Mouse (Mus musculus) embryonic facial prominence, embryonic 10.5 days (tissue): Measurements from ENCODE around the gene Adprm. TPM values are rescaled to one million over a fixed set of nuclear protein-coding genes. Genes with fewer than 3 reads are reported as not detected.
"Not testable (repeated sequence)": the region's sequence is repeated elsewhere in the genome, so short reads cannot be mapped to it uniquely, and the experiment has no call there.

Experiments
- DNase-seq: peaks from one replicate; pipeline ENCODE4 v3.0.0-alpha.2; 2017; ENCODE audit warnings: low spot score
- H3K27ac ChIP-seq: fragments of 300-500 bp; sonication (generic); replicated peaks from 2 replicates; pipeline ENCODE4 v1.5.1; 2016; ENCODE audit warnings: mild to moderate bottlenecking
- H3K27me3 ChIP-seq: fragments of 300-500 bp; sonication (generic); replicated peaks from 2 replicates; pipeline ENCODE4 v1.6.1; 2016; ENCODE audit warnings: low read depth, mild to moderate bottlenecking; ENCODE audit not compliant: poor library complexity, severe bottlenecking
- H3K36me3 ChIP-seq: fragments of 300-500 bp; sonication (generic); replicated peaks from 2 replicates; pipeline ENCODE4 v1.6.1; 2016; ENCODE audit warnings: mild to moderate bottlenecking, moderate library complexity
- H3K4me1 ChIP-seq: fragments of 300-500 bp; sonication (generic); 2 replicates; pipeline ENCODE4 v1.6.1; 2016
- H3K4me3 ChIP-seq: fragments of 300-500 bp; sonication (generic); 2 replicates; pipeline ENCODE4 v1.5.1; 2016; ENCODE audit warnings: mild to moderate bottlenecking, moderate library complexity
- H3K9me3 ChIP-seq: fragments of 300-500 bp; sonication (generic); 2 replicates; pipeline ENCODE4 v1.6.1; 2016; ENCODE audit warnings: mild to moderate bottlenecking
- WGBS: fragments of 180-500 bp; shearing (Covaris S2); methylation state at CpG from one replicate; pipeline ENCODE4 v1.1.7; 2016; 5-methylcytosine and 5-hydroxymethylcytosine counted together
- polyA plus RNA-seq: library from polyadenylated mRNA; unstranded; fragments of >200 nt; fragmentation: Nextera tagmentation; extraction: Ambion mirVana; gene quantifications from 2 replicates; pipeline ENCODE4 v1.2.1, GENCODE M21; 2016

The Adprm gene
- polyA plus RNA-seq, 1 experiment from 2014 or later: 30.4 TPM

DNA sequence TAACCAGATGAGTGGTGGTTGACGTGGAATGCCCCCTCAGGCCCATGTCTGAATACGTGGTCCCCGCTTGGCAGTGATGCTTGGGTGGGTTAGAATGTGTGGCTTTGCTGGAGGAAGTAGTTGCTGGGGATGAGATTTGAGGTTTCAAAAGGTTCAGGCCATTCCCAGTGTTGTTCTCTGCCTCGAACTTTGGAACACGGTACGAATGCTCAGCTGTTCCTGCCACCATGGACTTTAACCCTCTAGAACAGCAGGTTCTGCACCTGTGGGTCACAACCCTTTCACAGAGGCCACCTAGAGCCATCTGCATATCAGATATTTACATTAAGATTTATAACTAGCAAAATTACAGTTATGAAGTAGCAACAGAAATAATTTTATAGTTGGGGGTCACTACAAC is 16.2 kb downstream of the Adprm start:
- H3K9me3 ChIP-seq: no peaks in the 10 kb centered on the region
- H3K27me3 ChIP-seq: no peaks in the 10 kb centered on the region
- H3K4me3 ChIP-seq: no peak overlapping the region
- 91% methylated on average over 6 of the region's 6 CpGs for WGBS
- DNase-seq: no peak
- no peaks in the 10 kb centered on the region for H3K4me1 ChIP-seq
- H3K36me3 ChIP-seq: peaks cover 46% of the 10 kb centered on the region
- H3K27ac ChIP-seq: no peak overlapping the region

DNA sequence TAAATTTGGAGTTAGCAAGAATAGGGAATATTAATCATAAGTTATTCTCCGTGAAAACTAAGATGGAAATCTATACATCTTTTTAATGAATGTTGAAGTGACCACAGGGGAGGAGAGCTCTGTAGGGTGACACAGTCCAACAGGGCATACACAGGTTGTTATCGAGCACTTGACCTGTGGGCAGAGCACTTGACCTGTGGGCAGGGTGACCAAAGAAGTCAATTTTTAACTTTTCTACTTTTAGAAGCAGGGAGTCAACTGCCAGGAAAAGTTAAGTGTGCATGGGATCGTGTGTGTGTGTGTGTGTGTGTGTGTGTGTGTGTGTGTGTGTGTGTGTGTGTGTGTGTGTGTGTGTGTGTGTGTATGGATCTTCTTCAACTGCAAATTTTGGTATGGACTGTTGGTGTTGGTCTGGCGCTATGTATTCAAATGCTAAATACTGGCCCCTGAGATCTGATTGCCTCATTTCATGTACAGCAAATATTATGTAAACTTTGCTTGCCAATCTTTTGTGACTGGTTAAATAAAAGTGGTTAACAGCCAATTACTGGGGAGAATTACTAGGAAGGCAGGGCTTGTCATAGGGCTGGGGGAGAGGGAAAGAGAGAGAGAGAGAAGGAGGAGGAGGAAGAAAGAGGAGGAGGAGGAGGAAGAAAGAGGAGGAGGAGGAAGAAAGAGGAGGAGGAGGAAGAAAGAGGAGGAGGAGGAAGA is 17.5 kb downstream of the Adprm start:
- H3K27ac ChIP-seq: no peak overlapping the region
- no peak overlapping the region for H3K4me3 ChIP-seq
- H3K4me1 ChIP-seq: no peaks in the 10 kb centered on the region
- peaks cover 33% of the 10 kb centered on the region for H3K36me3 ChIP-seq
- no peaks in the 10 kb centered on the region for H3K9me3 ChIP-seq
- no peaks in the 10 kb centered on the region for H3K27me3 ChIP-seq
- DNase-seq: no peak
- 82% methylated on average over 4 of the region's 4 CpGs for WGBS

DNA sequence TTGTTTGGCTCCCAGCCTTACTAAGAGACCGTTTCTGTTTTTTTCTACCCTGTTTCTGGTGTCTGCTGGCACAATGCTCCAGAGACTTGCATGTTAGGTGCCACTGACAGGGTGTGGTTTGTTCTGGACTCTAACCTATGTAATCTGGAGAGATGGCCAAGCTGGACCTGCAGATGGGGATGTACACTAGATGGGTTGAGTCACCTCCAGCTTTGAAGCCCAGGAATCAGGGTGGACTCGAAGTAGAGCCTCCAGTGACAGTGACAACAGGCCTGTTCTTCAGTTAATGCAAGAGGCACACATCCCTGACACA is 20.8 kb downstream of the Adprm start:
- DNase-seq: no peak
- Histone ChIP-seq H3K4me1 (no peaks in the 10 kb centered on the region), H3K4me3 (no peak overlapping the region), H3K27ac (no peak overlapping the region), H3K36me3 (0 out of 2 replicates have a peak, but pooled peaks cover under 1% of the 10 kb centered on the region), H3K27me3 (no peaks in the 10 kb centered on the region), H3K9me3 (no peaks in the 10 kb centered on the region)
- WGBS: 74% methylated on average over 2 of the region's 2 CpGs

DNA sequence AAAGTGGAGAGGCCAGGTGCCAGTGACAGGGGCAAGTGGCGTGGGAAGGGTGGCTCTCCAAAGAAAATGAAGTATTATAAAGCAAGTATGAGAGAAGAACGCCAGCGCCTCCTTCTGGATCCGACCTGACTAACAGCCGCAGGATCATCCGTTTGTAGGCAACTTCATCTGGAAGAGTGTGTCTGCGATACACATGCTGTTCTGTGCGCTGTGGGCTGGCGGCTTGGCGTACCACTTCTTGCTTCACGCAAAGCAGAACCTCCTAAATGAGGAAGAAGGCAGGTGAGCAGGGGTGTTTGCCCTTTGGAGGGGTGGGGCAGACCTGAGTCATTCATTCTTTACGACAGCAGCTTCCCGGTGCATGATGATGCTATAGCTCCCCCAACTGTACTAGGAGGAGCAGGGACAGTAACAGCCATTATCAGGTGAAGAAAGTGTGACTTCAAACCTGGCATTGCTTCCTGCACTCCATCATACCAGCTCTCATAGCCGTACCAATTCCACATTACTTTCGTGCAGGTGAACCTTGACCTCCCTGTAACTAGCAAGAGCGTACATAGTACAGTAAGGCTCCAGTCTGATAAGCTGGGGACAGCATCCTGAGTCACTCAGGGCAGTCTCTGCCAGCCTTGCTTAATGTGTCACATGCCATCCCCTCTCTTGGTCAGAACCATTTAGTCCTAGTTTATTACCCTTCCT is 21.3 kb downstream of the Adprm start:
- no peaks in the 10 kb centered on the region for H3K9me3 ChIP-seq
- H3K4me3 ChIP-seq: no peak overlapping the region
- no peaks in the 10 kb centered on the region for H3K36me3 ChIP-seq
- DNase-seq: no peak
- WGBS: 61% methylated on average over 16 of the region's 16 CpGs
- H3K27ac ChIP-seq: no peak overlapping the region
- no peaks in the 10 kb centered on the region for H3K27me3 ChIP-seq
- no peaks in the 10 kb centered on the region for H3K4me1 ChIP-seq

DNA sequence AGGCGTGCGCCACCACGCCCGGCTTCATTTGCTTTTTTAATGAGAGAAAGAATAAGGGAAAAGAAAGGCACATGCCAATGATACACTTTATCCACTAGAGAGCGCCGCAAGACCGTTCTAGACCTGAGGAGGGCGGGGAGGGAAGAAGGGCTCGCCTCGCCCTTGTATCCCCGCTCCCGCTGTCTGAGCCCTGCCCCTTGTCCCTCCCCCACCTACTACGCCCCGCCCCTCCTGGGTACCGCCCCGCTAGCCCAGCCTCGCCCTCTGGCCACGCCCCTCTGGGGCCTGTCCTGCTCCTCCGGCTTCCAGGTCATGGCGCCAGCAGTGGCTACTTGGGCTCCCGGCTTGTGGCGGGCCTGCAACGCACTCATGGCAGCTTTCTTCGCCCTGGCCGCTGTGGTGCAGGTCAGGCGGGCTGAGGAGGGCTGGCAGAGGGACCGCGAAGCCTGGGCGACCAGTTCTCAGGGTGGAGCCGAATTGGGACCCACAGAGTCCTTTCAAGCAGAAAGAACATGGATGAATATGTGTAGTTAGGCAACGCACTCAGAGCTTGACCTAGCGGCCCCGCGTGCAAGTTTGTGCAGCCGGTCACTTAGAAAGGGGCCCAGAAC is 27.4 kb downstream of the Adprm start, which contains the start of gene Tmem220:
TSS of gene Tmem220 (plus strand) at position 288 of the 611 bp plus-strand sequence.
- no peaks in the 10 kb centered on the region for H3K9me3 ChIP-seq
- H3K4me1 ChIP-seq: peaks cover 12% of the 10 kb centered on the region
- peak within 1 kb of the TSS; percentile 87 for H3K27ac ChIP-seq
- WGBS: 2% methylated on average over 35 of the region's 35 CpGs
- no peaks in the 10 kb centered on the region for H3K36me3 ChIP-seq
- peak within 1 kb of the TSS; percentile 64 for H3K4me3 ChIP-seq
- peaks cover 21% of the 10 kb centered on the region for H3K27me3 ChIP-seq
- peak; percentile 98 for DNase-seq

DNA sequence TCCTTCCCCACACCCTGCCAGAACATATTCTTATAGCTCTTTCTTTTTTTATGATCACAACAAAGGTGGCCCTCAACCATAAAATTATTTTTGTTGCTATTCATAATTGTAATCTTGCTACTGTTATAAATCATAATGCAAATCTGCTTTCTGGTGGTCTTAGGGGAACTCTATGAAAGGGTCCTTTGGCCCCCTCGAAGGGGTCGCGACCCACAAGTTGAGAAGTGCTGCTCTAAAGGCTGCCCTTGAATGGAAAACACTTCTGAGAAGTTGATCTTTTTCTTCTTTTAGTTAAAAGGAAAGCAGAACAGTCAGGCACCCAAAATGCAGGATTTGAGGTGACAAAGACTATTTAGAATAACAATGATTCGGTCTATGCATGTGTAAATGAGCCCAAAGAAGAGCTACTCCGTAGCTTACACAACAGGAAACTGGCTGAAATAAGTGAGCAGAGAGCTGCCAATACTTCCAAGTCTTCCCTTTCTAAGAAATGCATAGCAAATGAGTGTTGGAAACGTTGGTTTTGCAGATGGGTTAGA is 28.5 kb downstream of the Adprm start:
- Histone ChIP-seq H3K27ac (no peak overlapping the region), H3K4me1 (peaks cover 12% of the 10 kb centered on the region), H3K4me3 (no peak overlapping the region), H3K36me3 (no peaks in the 10 kb centered on the region), H3K9me3 (no peaks in the 10 kb centered on the region), H3K27me3 (peaks cover 26% of the 10 kb centered on the region)
- no peak for DNase-seq
- 28% methylated on average over 6 of the region's 6 CpGs for WGBS

DNA sequence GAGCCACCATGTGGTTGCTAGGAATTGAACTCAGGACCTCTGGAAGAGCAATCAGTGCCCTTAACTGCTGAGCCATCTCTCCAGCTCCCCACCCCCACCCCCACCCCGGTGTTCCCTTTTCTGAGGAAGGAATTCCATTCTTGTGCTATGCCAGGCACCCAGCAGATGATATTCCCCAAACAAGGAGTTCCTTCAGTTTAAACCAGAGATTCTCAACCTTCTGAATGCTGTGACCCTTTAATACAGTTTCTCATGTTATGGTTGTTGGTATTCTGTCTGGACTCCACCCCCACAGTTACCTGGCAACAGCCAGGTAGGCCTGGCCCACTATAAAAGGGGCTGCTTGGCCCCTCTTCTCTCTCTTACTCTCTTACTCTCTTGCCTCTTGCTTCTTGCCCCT is 29.2 kb downstream of the Adprm start:
- WGBS: 56% methylated on average over 1 of the region's 1 CpGs
- H3K9me3 ChIP-seq, H3K36me3 ChIP-seq, H3K27ac ChIP-seq, H3K4me3 ChIP-seq, DNase-seq: not testable (repeated sequence)
- H3K27me3 ChIP-seq: peaks cover 32% of the 10 kb centered on the region
- peaks cover 18% of the 10 kb centered on the region for H3K4me1 ChIP-seq

DNA sequence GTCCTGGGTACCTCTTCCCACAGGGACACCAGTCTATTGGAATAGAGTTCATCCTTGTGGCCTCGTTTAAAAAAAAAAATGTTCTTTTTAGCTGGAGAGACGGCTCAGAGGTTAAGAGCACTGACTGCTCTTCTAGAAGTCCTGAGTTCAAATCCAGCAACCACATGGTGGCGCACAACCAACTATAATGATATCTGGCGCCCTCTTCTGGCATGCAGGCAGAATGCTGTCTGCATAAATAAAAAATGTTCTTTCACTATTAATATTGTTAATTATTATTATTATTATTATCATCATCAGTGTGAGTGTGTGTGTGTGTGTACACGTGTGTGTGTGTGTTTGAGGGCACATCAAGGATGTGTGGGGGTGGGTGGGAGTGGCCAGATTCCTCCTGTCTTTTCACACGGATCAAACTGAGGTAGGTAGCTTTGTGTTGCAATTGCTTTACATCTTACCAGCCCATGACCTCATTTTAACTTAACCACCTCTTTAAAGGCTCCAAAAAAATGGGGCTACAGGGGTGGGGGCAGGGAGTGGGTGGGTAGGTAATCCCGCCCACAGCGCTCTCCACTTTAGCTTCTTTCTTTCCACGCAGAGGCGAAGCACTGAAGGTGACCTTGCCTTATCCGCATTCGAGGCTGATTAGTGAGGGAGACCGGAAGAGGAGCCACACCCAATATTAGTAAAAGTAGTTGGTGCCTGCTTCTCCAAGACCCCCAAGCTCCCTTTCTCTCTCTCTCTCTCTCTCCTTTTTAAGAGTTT is 29.9 kb downstream of the Adprm start:
- DNase-seq: no peak
- Histone ChIP-seq H3K36me3 (no peaks in the 10 kb centered on the region), H3K9me3 (no peaks in the 10 kb centered on the region), H3K27ac (no peak overlapping the region), H3K4me3 (no peak overlapping the region), H3K27me3 (peaks cover 32% of the 10 kb centered on the region), H3K4me1 (peaks cover 24% of the 10 kb centered on the region)
- 87% methylated on average over 13 of the region's 13 CpGs for WGBS

DNA sequence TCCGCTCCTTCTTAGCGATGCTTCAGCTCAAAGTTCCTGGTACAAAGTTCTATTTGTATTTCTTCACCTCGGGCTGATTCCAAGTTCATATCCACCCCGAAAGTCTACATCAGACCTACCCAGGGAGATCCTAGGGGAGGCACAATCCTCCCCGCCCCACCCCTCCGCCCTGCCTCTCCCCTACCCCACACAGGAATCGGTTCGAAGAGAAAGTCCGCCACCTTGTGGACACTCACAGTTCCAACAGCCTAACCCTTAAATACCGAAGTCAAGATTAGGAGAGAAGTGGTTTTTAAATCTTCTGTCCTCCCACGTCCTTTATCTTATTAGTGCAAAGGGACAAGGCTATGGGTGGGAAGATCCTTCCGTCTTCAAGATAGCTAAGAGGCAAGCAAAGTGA is 31.4 kb downstream of the Adprm start:
- Histone ChIP-seq H3K36me3 (no peaks in the 10 kb centered on the region), H3K27ac (no peak overlapping the region), H3K4me1 (peaks cover 24% of the 10 kb centered on the region), H3K27me3 (peaks cover 32% of the 10 kb centered on the region), H3K4me3 (peak overlapping the region; percentile 37; the same call in 1 of the 2 replicates), H3K9me3 (no peaks in the 10 kb centered on the region)
- DNase-seq: peak; percentile 77
- WGBS: 4% methylated on average over 12 of the region's 12 CpGs

DNA sequence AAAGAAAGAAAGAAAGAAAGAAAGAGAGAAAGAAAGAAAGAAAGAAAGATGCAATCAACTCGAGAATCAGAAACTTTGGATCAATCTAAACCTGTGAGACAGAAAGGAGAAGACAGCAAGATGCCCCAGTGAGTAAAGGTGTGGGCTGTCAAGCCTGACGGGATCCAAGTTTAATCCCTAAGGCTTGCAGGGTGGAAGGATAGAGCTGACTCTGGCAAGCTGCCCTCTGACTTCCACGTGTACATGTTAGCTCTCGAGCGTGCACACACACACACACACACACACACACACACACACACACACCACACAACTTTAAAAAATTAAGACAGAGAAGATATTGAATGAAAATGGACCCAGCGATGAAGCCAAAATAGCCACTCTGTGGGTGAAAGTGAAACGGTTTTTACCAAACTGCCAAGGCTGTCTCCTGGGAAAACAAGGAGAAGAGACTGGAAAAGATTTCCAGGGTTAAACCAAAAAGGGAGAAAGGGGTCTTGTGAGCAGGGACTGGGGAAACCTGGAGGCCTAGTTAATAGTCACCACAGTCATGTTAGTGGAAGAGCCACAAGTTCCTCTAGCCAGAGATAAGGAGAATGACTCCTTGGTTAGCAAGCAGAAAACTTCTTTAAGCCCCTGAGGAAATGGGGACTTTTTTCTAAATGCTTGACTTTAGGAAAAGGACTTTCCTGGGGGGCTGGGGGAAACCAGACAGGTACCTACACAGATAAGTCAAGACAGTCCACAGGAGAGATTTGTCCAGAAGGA is 32.5 kb downstream of the Adprm start:
- no peaks in the 10 kb centered on the region for H3K9me3 ChIP-seq
- no peak overlapping the region for H3K27ac ChIP-seq
- H3K4me1 ChIP-seq: peaks cover 17% of the 10 kb centered on the region
- no peaks in the 10 kb centered on the region for H3K36me3 ChIP-seq
- DNase-seq: no peak
- 61% methylated on average over 7 of the region's 7 CpGs for WGBS
- peaks cover 32% of the 10 kb centered on the region for H3K27me3 ChIP-seq
- no peak overlapping the region for H3K4me3 ChIP-seq

DNA sequence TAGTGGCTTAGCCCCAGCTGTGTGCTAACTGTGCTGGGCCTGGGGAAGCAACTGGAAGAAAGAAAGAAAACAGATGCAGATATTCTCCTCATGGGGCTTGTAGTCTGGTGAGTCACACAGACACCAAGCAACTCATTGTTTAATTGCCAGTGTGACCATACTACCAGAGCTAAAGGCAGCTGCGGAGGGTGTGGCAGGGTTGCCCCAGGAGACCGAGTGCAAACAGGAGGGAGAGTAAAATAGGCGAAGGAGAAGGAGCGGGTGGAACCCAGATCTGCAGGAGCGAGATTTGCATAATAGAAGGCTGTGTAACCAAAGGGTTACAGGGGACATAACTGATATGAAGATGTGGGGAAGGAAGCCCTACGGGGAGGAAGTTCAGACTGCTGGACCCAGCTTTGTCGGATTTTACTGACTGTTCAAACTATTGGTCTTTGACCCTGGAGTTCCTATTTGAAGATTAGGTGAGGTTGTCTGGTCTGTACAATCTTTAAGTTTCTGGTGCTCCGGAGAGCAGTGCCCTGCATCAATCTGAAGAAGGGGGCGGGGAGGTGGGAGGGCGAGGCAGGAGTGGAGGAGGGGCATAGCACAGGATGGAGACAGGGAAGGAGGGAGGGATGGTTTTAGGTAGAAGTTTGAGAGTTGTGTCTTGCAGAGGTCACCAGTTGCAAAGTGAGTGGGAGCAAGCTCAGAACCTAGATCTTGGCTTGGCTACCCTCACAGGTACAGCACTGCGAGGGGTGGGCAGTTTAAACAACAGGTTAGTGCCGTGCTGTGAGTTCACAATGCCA is 34.4 kb downstream of the Adprm start:
- Histone ChIP-seq H3K4me3 (peak overlapping the region; percentile 30), H3K27me3 (peaks cover 20% of the 10 kb centered on the region), H3K36me3 (no peaks in the 10 kb centered on the region), H3K9me3 (no peaks in the 10 kb centered on the region), H3K27ac (no peak overlapping the region), H3K4me1 (peaks cover 17% of the 10 kb centered on the region)
- no peak for DNase-seq
- whole genome bisulfite sequencing: 9% methylated on average over 12 of the region's 12 CpGs
